Mouse (Mus musculus): Measurements from ENCODE around the gene Il11ra1.

GRCm38 (mm10) chr4:41754797-41755337, 55.1 kb downstream of the Il11ra1 start, which contains the start of gene Galt:
- TF ChIP-seq CTCF (IDR thresholded peaks at IDR 0.05; ENCODE audit: borderline replicate concordance, insufficient read depth, low read depth, low read length) (no peak), POLR2A (IDR thresholded peaks at IDR 0.05; ENCODE audit: borderline replicate concordance, insufficient read depth, low read length) (peak; percentile 36; the same call in 1 of the 2 replicates)
